Mouse (Mus musculus): ENCODE measurements around the gene Efhb.

The Efhb gene

GRCm38 (mm10) chr17:53462603-53463495 lies at the start of gene Efhb:
Gene Efhb (minus strand): TSS chr17:53463321.
- no peak for DNase-seq (ENCODE audit: low read depth, low spot score)

DNA sequence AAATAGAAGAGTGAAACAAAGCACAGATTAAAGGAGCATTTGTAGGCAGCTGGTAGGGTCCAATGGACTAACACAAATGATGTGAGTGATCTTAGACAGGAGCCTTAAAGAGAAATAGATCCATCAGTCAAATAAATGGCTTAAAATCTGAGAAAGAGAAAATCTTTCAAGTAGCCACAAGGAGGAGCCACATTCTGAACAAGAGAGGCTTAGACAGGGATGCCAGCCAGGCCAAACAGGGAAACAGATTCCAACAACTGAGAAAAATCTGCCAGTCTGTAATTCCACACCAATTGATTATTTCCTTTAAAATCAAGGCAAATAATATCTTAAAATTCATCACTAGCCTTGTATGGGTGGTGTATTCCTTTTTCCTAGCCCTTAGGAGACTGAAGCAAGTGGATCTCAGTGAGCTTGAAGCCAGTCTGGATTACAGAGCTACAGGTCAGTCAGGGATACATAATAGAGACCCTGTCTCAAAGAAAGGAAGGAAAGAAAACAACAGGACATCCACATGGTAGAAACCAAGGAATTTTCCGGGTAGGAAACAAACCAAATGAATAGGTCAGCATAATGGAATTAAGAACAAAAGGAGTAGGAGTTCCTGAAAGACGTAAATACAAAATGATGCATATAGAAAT lies 49.3 kb upstream of the Efhb start:
- peak; percentile 28 for DNase-seq (ENCODE audit: low read depth, low spot score)

- no peak for DNase-seq (ENCODE audit: low read depth, low spot score)
These were observed 39.8 kb upstream of the Efhb start for GRCm38 (mm10) chr17:53502966-53503365.

- DNase-seq (ENCODE audit: low read depth, low spot score) = no peak
These were observed 25.9 kb upstream of the Efhb start for GRCm38 (mm10) chr17:53489007-53489378.

DNA sequence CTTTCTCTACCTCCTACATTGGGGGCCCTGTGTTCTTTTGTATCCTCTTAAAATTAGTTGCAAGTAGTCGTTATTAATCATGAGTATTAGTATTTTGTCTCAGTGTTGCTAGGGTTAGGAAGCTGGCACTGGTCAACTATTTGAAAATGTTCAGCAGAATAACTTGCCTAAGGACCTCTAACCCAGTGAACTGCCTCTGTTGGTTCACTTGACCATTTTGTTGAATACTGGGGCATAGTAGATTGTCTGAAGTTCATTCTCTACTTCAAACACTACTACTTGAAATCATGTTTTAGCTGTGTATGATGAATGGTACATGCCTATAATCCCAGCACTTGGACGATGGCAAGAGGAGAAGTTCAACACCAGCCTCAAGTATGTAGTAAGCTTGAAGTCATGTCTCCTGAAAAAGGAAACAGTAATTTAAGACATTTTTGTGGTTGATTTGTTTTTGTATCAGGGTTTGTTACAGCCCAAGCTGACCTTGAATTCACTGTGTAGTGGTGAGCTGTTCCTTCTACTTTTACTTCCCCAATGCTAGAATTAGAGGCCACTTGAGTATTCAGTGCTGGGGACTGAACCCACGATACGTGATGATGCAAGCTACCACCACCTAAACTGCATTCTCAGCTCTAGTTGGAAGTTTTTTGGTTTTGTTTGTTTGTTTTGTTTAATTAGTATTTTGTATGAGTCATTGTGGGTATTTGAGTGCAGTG lies 25.3 kb upstream of the Efhb start:
- no peak for DNase-seq (ENCODE audit: low read depth, low spot score)

DNA sequence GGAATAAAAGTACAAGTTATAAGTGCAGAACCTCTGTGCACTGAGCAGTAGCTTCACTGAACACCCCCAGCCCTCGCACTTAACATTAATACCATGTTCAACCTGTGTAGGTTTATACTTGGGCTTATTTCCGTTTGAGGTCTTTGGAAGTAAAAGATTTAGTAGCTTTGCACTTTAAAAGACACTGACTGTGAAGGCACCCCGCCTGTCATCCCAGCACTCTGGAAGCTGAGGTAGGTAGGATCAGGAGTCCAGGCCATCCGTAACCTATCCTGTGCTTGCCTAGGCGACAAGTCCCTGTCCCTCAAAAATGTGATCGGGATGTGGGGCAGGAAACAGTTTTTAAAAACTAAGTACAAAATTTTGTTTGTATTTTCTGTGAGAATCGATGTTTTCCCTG lies 17.3 kb upstream of the Efhb start:
- DNase-seq (ENCODE audit: low read depth, low spot score) = no peak

DNA sequence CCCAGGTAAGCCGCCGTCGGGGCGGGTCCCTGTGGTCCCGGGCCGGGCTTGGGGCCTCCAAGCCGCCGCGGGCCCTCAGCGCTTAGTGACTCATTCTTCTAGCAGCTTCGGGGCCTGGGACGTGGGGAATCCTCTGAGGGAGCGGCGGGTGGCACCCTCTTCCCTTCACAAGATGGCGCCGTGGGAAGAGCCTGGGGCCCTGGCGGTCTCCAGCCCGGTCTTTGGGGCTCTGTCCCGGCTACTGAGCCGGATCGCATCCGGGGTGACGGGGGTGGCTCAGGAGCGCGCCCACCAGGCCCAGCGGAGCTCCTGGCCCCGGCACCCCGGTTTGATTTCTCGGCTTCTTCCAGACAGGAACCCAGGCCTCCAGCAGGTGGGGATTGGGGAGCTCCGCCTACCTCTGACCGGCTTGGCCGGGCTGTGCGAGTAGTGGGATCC lies 16.5 kb upstream of the Efhb start:
- DNase-seq (ENCODE audit: low read depth, low spot score) = no peak

- DNase-seq (ENCODE audit: low read depth, low spot score) = peak; percentile 98
These were observed 15.9 kb upstream of the Efhb start, which contains the start of gene Rab5a for GRCm38 (mm10) chr17:53478858-53479603. Gene Rab5a (plus strand): TSS chr17:53479234.

GRCm38 (mm10) chr17:53478066-53478857 lies 15.1 kb upstream of the Efhb start:
- no peak for DNase-seq (ENCODE audit: low read depth, low spot score)

GRCm38 (mm10) chr17:53468697-53469096 lies 5.6 kb upstream of the Efhb start:
- DNase-seq (ENCODE audit: low read depth, low spot score) = no peak

GRCm38 (mm10) chr17:53465569-53465968 lies 2.4 kb upstream of the Efhb start:
- no peak for DNase-seq (ENCODE audit: low read depth, low spot score)

GRCm38 (mm10) chr17:53463496-53463840 lies 347 bp upstream of the Efhb start:
- DNase-seq (ENCODE audit: low read depth, low spot score) = no peak

DNA sequence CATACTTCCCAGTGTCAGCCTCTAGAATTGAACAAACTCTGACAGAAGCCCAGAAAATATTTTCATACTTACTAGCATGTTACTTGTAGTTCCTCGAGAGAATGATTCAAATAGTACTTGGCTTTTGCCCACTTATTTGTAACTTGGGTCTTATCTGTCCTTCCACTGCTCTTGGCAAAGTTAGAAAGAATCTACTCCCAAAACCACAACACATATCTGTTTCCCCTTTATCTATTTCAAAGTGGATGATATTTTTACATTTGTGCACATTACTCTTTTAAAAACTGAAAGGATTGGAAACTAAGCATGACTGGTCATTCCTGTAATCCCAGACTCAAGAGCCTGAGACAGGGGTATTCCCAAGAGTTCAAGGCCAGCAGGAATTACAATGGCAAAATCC lies 6.4 kb downstream of the Efhb start:
- no peak for DNase-seq (ENCODE audit: low read depth, low spot score)

DNA sequence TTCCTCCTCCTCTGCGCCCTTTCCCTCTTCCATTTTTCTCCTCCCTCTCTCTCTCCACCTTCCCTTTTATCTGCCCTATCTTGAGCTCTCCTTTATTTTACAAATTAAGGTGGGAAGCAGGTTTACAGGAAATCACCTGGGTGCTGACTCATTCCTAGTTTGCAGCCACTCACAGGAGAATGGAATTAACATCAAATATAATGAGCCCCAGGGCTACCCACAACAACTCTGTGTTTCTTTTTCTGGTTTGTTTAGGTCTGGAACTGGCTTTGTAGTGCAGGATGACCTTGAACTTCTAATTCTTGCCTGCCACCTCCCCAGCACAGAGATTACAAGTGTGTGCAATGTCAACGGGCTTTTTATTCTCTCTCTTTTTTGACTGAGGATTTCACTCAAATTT lies 7.0 kb downstream of the Efhb start:
- no peak for DNase-seq (ENCODE audit: low read depth, low spot score)

- peak; percentile 3 for DNase-seq (ENCODE audit: low read depth, low spot score)
These were observed 60.3 kb downstream of the Efhb start for GRCm38 (mm10) chr17:53402689-53403306.

GRCm38 (mm10) chr17:53393201-53393600 lies 69.9 kb downstream of the Efhb start:
- no peak for DNase-seq (ENCODE audit: low read depth, low spot score)

GRCm38 (mm10) chr17:53389507-53389906 lies 73.6 kb downstream of the Efhb start:
- peak; percentile 10 for DNase-seq (ENCODE audit: low read depth, low spot score)

DNA sequence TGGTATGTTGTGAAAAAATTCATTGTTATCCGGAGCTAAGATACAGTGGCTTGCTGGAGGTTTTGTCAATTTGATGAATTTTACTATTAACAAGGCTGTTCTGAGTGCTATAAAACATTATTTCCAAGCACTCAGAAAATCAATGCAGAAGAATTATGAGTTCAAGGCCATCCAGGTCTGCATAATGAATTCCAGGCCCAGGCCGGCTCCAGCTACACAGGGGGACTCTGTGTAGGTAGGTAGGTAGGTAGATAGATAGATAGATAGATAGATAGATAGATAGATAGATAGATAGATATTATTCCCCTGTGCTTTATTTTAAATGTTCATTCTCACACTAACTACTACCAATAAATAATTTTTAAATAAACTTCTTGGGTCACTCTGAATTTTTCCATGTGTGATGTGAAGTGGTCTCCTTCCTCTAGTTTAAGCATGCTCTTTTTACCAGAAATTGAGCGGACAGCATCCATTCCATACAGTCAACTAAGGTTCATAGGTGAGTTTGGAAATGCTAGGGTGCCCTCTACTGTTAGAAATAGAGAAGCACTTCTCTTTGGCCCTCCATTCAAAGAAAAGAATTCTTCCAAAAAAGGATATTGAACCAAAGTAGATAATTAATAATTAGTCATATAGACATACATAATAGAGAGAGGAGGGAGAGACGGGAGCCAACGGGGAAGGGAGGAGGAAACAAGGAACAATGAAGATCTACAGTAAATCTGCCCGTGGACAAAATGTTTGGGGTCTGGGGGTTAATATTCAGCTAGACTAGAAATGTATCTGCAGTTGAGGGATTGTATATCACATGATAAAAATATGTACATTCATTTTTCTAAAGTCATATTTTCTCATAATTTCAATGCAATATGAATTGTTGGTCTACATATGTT lies 75.3 kb downstream of the Efhb start:
- DNase-seq (ENCODE audit: low read depth, low spot score) = peak; percentile 2

DNA sequence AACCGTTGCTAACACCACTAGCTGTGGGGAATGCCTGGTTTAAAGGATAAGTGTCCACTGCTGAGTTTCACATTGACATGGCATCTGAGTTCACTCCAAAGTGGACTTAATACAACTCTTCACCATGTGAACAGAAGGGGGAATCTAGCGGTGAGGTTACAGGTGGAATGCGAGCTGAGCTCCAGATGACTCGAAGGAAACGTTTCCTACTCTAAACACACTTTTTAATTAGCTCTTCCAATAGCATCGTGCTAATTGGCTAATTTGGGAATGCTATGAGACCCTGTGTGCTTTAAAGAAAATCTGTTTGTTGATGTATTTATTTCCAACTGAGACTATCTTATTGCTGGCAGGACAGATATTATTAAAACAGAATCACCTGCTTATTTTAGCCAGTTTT lies 76.3 kb downstream of the Efhb start:
- DNase-seq (ENCODE audit: low read depth, low spot score) = no peak

Data from telencephalon, adult 2 months (tissue).